Mouse (Mus musculus) skeletal muscle tissue, adult 2 months (tissue): ENCODE data around the gene Kpnb1.
"Not testable (repeated sequence)": the region's sequence is repeated elsewhere in the genome, so short reads cannot be mapped to it uniquely, and the experiment has no call there.

Experiments used
- DNase-seq: peaks from one replicate; pipeline ENCODE4 v3.0.0-alpha.2; 2012; ENCODE audit warnings: low read depth, low spot score

Kpnb1 gene

DNA sequence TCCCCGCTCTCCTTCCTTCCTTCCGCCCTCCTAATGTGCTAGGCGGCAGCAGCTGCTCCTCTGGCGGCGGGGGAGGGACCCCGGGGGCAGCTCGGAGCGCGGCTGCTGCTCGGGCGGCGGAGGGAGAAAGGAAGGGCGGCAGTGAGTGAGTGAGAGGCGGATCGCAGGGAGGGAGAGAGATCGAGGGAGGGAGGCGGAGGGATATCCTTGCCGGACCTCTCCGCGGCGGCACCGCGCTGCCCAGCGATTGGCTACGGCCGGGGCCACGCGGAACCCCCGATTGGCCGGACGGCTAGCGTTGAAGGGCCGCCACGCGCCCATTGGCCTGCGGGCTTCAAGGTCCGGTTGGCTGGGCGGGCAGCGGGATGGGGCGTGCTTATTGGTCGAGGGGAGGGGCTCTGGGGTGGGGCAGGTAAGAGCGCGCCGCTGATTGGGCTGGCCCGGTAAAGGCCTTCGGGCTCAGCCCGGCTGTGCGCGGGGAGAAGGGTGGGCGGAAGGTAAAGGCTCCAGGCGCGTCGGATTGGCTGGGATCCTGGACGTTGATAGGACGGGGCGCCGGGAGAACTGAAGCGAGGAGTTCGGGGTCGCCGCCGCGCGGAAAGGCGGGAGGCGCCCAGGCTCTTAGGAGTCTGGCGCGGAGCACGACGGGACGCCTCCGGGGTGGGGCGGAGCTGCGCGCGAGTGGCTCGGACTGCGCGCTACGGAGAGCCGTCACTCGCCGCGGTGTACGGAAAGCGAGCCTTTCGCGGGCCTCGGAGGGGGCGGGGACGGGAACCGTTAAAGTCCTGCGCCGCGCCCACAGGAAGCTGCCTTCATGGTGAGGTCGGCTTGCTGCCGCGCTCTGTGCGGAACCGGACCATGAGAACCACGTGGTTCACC, at the start of gene Kpnb1:
Gene Kpnb1, minus strand, starts transcription at position 118 of the 879 bp plus-strand sequence.
- DNase-seq, result peak; percentile 99

DNA sequence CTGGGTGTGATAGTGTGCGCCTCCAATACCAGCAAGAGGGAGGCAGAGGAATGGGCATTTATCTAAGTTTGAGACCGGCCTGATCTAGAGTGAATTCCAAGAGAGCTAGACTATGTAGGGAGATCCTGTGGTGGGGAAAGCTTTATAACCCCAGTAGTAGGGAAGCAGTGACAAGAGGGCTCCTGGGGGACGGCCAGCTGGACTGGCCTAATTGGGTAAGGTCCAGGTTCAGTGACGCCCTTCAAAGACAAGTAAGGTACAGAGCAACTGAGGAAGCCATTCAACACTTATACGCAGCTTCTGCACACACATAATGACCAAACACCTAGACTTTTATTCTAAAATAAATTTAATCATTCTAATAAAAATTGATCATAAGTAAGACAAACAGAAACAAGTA, 44.8 kb upstream of the Kpnb1 start:
- DNase-seq, result no peak

DNA sequence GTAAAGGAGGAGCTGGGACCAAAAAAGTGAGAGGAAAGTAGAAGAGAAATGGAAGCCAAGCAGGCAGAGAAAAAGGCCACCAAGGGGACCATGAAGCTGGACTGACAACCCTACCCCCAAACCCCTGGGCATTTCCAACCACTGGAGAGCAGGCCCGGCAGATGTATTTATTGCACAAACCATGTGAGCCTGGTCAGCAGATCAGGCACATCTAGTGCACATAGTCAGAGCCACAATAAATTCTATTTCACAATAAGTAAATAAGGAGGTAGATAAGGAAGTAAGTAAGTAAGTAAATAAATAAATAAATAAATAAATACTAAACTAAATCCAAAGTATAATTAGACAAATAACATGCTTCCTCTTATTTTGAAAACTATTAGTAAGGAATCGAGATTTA, 41.7 kb upstream of the Kpnb1 start:
- no peak for DNase-seq

GRCm38 (mm10) chr11:97228985-97229384, 41.3 kb upstream of the Kpnb1 start:
- DNase-seq, result no peak

GRCm38 (mm10) chr11:97226131-97226530, 38.5 kb upstream of the Kpnb1 start:
- DNase-seq, result no peak

DNA sequence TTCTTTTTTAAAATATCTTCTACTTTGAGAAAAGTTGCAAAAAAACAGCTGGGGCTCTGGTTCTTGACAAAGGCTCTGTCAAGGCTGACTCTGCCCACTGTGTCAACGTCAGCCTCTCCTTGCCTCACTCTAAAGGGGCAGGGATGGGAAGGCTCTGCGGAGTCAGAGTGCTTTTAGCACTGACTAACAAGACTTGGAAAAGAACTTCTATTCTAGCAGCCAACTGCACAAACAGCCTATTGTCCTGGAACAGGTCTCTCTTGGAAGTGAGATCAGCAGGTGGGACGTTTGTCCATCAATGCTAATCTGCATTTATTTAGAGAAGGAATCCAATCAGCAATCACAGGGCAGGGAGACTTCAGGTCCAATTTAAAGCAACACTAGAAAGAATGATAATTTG, 35.8 kb upstream of the Kpnb1 start:
- no peak for DNase-seq

GRCm38 (mm10) chr11:97221611-97222010, 33.9 kb upstream of the Kpnb1 start:
- DNase-seq, result no peak

DNA sequence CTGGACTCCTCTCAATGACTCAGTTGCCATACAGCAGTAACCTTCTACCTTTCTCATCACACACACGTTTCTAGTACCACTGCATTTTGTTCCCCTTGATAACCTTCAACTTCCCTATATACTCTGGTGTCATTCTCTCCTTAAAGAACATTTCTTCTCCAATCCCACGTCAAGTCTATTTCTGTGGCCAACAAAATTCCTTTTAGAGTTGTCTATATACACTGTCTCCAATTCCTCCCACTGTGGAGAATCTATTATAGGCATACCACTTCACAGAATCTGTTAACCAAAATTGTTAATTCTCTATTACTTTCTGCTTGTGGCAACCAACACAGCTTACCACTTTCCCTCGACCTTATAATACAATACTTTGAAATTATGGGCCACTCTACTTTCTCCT, 32.5 kb upstream of the Kpnb1 start:
- no peak for DNase-seq

GRCm38 (mm10) chr11:97214411-97214810, 26.7 kb upstream of the Kpnb1 start:
- DNase-seq, result no peak

GRCm38 (mm10) chr11:97210728-97211400, 23.2 kb upstream of the Kpnb1 start:
- no peak for DNase-seq

DNA sequence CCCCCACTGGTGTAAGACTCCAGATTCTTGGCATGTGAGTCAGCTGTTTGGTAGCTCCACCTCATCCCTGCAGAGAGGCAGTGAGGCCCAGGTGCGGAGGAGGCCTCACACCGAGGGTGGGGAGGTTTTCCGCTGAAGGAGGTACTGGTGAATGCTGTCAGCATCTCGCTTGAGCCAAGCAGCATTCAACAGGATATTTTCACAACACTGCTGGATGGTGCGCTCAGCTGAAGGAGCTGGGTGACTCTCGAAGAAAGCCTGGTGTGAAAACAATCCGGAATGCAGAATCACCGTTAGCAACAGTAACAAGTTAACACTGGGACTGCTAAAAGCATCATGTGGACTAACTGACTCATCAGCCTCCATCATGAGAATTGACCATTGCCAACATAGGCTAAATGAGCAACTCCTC, 19.3 kb upstream of the Kpnb1 start:
- no peak for DNase-seq

DNA sequence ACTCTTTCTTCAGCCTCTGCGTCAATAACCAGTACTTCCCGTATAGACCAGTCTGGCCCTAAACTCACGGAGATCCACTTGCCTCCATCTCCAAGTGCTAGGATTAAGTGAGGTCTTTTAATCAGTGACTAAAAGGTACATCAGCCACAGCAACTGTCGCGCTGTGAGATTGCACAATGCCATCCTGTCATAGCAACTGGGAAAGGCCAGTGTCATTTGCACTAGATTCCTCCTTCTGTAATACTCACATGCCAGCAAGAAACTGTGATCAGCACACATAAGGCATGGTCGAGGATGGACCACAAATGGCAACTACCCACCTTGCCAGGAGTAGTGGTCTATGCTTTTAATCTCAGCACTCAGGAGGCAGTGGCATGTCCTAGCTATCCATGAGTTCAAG, 11.8 kb upstream of the Kpnb1 start:
- DNase-seq, result no peak

DNA sequence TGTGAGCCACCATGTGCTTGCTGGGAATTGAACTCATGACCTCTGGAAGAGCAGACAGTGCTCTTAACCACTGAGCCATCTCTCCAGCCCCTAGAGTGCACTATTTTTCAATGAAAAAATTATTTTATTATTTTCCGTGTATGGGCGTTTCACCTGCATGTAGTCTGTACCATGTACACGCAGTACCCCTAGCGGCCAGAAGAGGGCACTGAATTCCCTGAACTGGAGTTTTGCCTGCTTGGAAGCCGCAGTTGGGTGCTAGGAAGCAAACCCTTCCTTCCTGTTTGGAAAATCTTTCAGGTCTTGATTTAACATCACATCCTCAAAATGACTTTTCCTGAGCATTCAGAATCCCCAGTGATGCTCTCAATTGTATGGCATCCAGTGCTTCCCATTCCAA, 10.9 kb upstream of the Kpnb1 start:
- no peak for DNase-seq

GRCm38 (mm10) chr11:97197021-97197420, 9.3 kb upstream of the Kpnb1 start:
- no peak for DNase-seq

- no peak for DNase-seq
These were observed 8.9 kb upstream of the Kpnb1 start for GRCm38 (mm10) chr11:97196541-97196940.

DNA sequence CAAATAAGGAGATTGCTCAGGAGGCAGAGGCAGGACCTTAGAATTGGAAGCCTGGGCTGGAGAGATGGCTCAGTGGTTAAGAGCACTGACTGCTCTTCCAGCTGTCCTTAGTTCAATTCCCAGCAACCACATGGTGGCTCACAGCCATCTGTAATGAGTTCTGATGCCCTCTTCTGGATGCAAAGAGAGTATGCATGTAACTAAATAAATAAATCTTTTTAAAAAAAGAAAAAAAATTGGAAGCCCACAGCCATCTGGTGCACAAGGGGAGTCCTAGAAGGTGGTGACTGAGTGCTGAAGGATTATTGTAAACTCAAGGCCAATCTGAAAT, 4.9 kb upstream of the Kpnb1 start:
- DNase-seq, result no peak

DNA sequence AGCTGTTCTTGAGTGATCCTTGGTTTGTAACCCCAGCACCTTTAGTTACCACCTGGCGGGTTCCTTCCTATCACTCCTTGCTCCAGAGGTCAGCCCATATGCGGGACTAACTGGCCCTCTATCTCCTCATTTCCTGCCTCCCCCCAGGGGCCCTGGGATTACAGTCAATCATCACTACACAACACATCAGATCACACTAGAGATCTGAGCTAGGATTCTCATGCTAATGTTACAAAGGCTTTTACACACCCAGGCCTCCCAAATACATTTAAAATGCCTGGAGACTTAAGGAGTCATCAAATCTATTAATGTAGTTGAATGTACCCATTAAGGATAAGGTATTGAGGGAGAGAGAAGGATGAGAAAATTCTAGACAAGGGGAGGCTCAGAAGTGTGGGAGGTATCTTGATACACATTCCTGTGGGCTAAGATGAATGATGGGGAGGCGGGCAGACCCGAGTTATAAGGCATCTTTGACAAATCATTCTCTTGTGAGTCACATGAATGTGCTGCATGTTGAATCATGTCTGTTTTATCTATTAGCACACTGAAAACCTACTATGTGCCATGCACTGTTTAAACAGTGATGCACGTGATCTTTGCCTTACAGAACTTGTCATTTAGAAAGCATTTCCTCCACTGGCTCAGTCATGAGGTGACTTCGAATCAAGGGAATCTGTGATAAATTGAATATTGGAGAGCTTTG, 4.4 kb upstream of the Kpnb1 start:
- DNase-seq, result no peak

- DNase-seq, result peak; percentile 34
These were observed 3.3 kb upstream of the Kpnb1 start for GRCm38 (mm10) chr11:97190992-97191391.

DNA sequence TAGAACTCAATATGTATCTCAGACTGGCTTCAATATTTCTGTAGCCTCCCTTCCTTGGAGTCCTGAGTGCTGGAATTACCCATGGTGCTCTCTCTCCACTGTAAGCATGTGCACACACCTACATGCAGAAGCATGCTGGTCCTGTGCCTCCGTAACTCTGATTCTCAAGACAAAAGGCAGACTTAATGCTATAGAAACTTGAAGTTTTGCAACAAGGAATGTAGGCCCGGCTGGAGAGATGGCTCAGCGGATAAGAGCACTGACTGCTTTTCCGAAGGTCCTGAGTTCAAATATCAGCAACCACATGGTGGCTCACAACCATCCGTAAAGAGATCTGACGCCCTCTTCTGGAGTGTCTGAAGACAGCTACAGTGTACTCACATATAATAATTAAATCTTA, 2.0 kb upstream of the Kpnb1 start:
- DNase-seq, result not testable (repeated sequence)

DNA sequence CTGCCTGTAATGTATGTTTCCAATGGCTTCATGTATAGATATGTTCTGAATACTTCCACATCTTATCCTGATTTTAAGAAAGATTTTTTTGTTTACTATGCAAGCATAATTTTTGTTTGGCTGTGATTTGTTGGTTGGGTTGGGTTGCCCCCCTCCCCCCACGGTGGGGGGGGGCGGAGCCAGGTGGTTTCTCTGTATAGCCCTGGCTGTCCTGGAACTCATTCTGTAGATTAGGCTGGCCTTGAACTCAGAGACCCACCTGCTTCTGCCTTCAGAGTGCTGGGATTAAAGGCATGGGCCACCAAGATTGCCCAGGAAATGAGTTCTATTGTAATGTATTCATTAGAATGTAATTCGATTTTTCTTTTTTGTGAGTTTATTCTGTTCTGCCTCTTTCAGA, 1.6 kb upstream of the Kpnb1 start:
- no peak for DNase-seq

DNA sequence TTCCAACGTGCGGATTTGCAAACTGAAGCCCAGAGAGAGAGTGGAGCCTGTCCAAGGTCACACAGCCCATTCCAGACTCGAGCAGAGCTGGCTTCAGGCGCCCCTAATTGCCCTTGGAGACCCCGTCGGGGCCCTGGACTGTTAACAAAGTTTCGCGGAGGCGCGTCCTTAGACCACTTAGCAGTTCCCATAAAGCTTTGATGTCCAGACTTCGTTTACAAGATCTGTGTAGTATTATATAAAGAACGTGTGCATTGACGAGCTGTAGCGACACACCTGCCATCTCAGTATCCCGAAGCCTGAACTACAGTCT, 918 bp upstream of the Kpnb1 start:
- no peak for DNase-seq

DNA sequence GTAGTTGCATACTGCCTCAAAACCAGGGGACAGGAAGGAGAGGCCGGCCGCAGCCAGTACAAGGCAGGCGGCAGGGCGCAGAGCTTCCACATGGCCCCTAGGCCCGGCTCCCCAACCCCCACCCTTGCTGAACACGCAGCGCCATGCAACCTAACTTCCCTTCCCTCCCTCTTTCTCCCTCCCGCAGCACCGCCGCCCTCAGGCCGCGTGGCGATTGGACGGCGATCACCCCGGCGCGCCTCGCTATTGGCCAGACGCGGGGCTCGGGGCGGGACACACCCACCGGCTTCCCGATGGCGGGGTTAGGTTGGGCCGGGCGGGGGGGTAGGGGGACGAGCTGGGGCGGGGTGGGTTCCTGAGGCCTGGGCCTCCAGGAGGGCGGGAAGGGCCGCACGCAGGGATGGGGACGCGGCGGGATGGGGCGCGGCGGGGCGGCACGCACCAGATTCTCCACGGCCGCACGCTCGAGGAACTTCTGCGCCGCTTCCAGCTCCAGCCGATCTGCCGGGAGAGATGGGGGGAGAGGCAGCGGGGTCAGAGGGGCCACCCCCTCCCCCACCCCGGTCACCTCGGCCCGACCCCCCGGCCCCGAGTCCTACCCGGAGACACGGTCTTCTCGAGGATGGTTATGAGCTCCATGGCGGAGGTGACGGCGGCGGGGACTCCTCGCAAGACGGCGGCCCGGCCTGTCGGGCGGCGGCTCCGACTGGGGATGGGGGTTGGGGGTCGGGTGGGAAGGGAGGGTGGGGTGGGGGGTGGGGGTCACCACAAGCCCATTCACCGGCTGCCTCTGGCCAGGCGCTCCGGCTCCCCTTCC, 526 bp downstream of the Kpnb1 start:
- peak; percentile 95 for DNase-seq
